Mouse (Mus musculus): ENCODE results near the gene Cisd1.

- TF ChIP-seq CTCF (IDR thresholded peaks at IDR 0.05) (no peak), EP300 (IDR thresholded peaks at IDR 0.05) (no peak)
Measured at GRCm38 (mm10) chr10:71384159-71385044, 39.6 kb upstream of the Cisd1 start.
